Mouse (Mus musculus) CD4-positive, CD25-positive, alpha-beta regulatory T cell, adult 2 months (primary cell): ENCODE measurements around the gene Helz.

ENCODE experiments used
- DNase-seq: peaks from one replicate; pipeline ENCODE4 v3.0.0-alpha.2; 2012; ENCODE audit warnings: low read depth, low spot score

Gene Helz

GRCm38 (mm10) chr11:107724603-107725002 is 176.9 kb downstream of the Helz start:
- no peak for DNase-seq

- no peak for DNase-seq
Observed at GRCm38 (mm10) chr11:107728073-107728863, 180.5 kb downstream of the Helz start.

- DNase-seq = no peak
Observed at GRCm38 (mm10) chr11:107729141-107729540, 181.4 kb downstream of the Helz start.

GRCm38 (mm10) chr11:107730940-107731339 is 183.2 kb downstream of the Helz start:
- DNase-seq = no peak

DNA sequence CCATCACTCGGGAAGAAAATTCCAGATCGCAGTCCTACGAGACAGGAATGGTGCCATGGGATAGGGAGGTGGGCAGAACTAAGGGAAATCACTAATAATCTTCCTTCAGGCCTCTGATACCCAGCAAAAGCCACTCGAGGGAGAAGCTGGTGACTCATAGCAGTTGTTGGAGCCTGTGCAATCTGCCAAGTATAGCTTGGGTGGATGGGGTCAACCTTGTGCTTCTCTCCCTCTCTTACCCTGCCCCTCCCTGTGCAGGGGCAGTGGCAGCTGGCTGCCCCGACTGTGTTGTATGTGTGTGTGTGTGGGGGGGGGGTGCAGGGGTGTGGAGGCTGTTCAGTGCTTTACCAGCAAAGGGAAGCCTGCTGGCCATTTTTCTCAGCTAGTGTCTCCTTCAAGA is 183.8 kb downstream of the Helz start:
- no peak for DNase-seq

DNA sequence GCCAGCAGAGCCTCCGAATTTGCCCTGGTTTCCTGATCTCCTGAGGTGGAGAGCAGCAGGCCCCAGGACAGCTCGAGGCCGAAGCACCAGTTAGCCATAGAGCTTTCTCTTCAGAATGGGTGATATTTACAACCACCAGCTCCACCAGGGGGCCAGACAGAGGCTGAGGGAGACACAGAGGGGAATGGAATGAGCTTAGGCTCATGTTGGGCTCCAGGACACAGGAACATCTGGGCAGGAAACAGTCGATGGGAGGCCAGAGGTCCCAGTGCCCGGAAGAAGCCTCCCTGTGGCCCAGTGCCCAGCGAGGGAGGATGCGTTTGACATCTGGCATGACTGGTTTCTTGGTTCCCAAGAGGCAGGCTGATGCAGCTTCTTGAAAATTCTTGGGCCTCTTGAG is 186.4 kb downstream of the Helz start:
- DNase-seq = no peak

GRCm38 (mm10) chr11:107737886-107738285 is 190.2 kb downstream of the Helz start:
- no peak for DNase-seq

- no peak for DNase-seq
Observed at GRCm38 (mm10) chr11:107738418-107739099, 190.8 kb downstream of the Helz start.

DNA sequence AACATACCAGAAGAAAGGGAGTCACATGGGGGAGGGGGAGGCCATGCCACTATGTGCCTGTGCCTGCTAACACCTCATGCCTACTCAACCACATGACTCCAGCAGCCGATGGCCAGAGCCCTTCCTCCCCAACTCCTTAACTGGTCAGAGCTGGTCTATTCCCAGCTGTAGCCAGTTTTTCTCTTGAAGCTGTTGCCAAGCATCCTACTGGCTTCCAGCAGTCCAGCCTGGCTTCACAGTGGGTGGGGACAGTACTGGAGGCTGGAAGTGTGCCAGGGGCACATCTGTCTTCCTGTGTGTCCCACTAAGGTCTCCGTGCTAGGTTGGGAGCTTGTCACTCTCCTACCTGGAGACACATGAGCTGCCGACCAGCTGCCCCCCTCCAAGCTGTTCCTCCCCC is 195.4 kb downstream of the Helz start:
- no peak for DNase-seq
